ENCODE assay signal across 11 mouse cellular contexts in genomic region chr7:98085314-98085713, GRCm38 (mm10). TPM values are rescaled to one million over a fixed set of nuclear protein-coding genes. Genes with fewer than 3 reads are reported as not detected.
DNase-seq lines count a peak whose midpoint lies in the region; ATAC-seq and TF ChIP-seq lines count a peak whose summit lies in the region.
"Had no signal": no experiment of that assay in that cellular context is flagged by ENCODE, and none has a peak within 500 bp of the region (broad histone marks: within the 10 kb centered on the region; RNA-seq: fewer than 3 reads in every experiment).

No protein-coding gene starts in this region.

- DNase-seq in testis, postnatal 10 days (ENCODE audit: low spot score), result peak; percentile 67
- DNase-seq in testis, postnatal 14 days (ENCODE audit: low spot score), result no peak
- peak; percentile 26 to 32 for DNase-seq in lung, adult 18-20 months
- DNase-seq in cerebellum, postnatal 4 days (ENCODE audit: low spot score in 2 of 2), result no peak
- DNase-seq in frontal cortex, adult 2 months (ENCODE audit: extremely low spot score in 1 of 2, low spot score in 1 of 2), result no peak

- peaks cover 10% of the 10 kb centered on the region for H3K4me1 ChIP-seq in forebrain, embryonic 13.5 days
- 0 out of 2 replicates have a peak, but pooled peaks cover 2% of the 10 kb centered on the region for H3K4me1 ChIP-seq in forebrain, embryonic 16.5 days (replicated peaks; ENCODE audit: control insufficient read depth, insufficient read depth, low read length)
- H3K4me1 ChIP-seq in small intestine, adult 2 months (ENCODE audit: control insufficient read depth, insufficient read depth, insufficient read length, low read length), result no peaks in the 10 kb centered on the region

- 0 out of 2 replicates have a peak overlapping the region, but pooled peaks have one; percentile 8 for H3K9ac ChIP-seq in forebrain, embryonic 13.5 days
- H3K9ac ChIP-seq in forebrain, embryonic 16.5 days (replicated peaks; ENCODE audit: low read depth, low read length), result no peak overlapping the region
- H3K9ac ChIP-seq: limb, embryonic 13.5 days; neural tube, embryonic 13.5 days had no signal

- no peak overlapping the region for H3K4me2 ChIP-seq in forebrain, embryonic 13.5 days
- no peak overlapping the region for H3K4me2 ChIP-seq in forebrain, embryonic 16.5 days (ENCODE audit: low read length)
- H3K4me2 ChIP-seq: embryonic facial prominence, embryonic 12.5 days; limb, embryonic 13.5 days; neural tube, embryonic 13.5 days had no signal

- TF ChIP-seq POLR2A in small intestine, adult 2 months (IDR thresholded peaks at IDR 0.05; ENCODE audit: low read depth, low read length), result no peak

- H3K27me3 ChIP-seq in forebrain, embryonic 13.5 days, result no peaks in the 10 kb centered on the region
- no peaks in the 10 kb centered on the region for H3K27me3 ChIP-seq in forebrain, embryonic 16.5 days (replicated peaks; ENCODE audit: control insufficient read depth, insufficient read depth, low read length)
- H3K27me3 ChIP-seq in small intestine, adult 2 months (ENCODE audit: control insufficient read depth, insufficient read depth, low read length), result no peaks in the 10 kb centered on the region
- H3K27me3 ChIP-seq: embryonic facial prominence, embryonic 12.5 days; limb, embryonic 13.5 days; neural tube, embryonic 13.5 days had no signal

- ATAC-seq in forebrain, embryonic 13.5 days, result no peak
- no peak for ATAC-seq in forebrain, embryonic 16.5 days

- H3K4me3 ChIP-seq in forebrain, embryonic 13.5 days, result no peak overlapping the region
- H3K4me3 ChIP-seq in forebrain, embryonic 16.5 days (replicated peaks; ENCODE audit: low read length), result no peak overlapping the region
- H3K4me3 ChIP-seq in small intestine, adult 2 months (ENCODE audit: low read depth, low read length), result peak overlapping the region; percentile 31
- H3K4me3 ChIP-seq: embryonic facial prominence, embryonic 12.5 days; limb, embryonic 13.5 days; neural tube, embryonic 13.5 days had no signal

- 0 out of 2 replicates have a peak, but pooled peaks cover 5% of the 10 kb centered on the region for H3K36me3 ChIP-seq in forebrain, embryonic 13.5 days (ENCODE audit: poor library complexity, severe bottlenecking)
- H3K36me3 ChIP-seq in forebrain, embryonic 16.5 days (ENCODE audit: control insufficient read depth, insufficient read depth), result no peaks in the 10 kb centered on the region
- peaks cover 21% of the 10 kb centered on the region for H3K36me3 ChIP-seq in small intestine, adult 2 months (ENCODE audit: control insufficient read depth, insufficient read depth, low read length)
- H3K36me3 ChIP-seq: embryonic facial prominence, embryonic 12.5 days had no signal

- 82% methylated on average over 7 of the region's 7 CpGs for WGBS in forebrain, embryonic 13.5 days
- 72% methylated on average over 7 of the region's 7 CpGs for WGBS in forebrain, embryonic 16.5 days
- 77% methylated on average over 7 of the region's 7 CpGs for WGBS in small intestine, adult 2 months

- no peak for TF ChIP-seq CTCF in small intestine, adult 2 months (IDR thresholded peaks at IDR 0.05; ENCODE audit: extremely low read depth, insufficient read length, insufficient replicate concordance, low read depth, low read length)

- no peaks in the 10 kb centered on the region for H3K9me3 ChIP-seq in forebrain, embryonic 13.5 days (replicated peaks)
- H3K9me3 ChIP-seq in forebrain, embryonic 16.5 days (ENCODE audit: control insufficient read depth, low read length), result no peaks in the 10 kb centered on the region
- H3K9me3 ChIP-seq: embryonic facial prominence, embryonic 12.5 days; limb, embryonic 13.5 days; neural tube, embryonic 13.5 days had no signal

- H3K27ac ChIP-seq in forebrain, embryonic 13.5 days, result no peak overlapping the region
- no peak overlapping the region for H3K27ac ChIP-seq in forebrain, embryonic 16.5 days (ENCODE audit: low read length)
- no peak overlapping the region for H3K27ac ChIP-seq in small intestine, adult 2 months (ENCODE audit: insufficient read depth, low read depth, low read length)
- H3K27ac ChIP-seq: embryonic facial prominence, embryonic 12.5 days; limb, embryonic 13.5 days; neural tube, embryonic 13.5 days had no signal

RNA-seq across cellular contexts. Expression of gene Myo7a, which starts 34.0 kb away (rescaled TPM):
- 11.8 and 14.2 TPM in 2 replicates for polyA plus RNA-seq in forebrain, embryonic 13.5 days (2015; fragmentation: Nextera tagmentation; extraction: Ambion mirVana)
- polyA plus RNA-seq in forebrain, embryonic 16.5 days (2015; fragmentation: Nextera tagmentation; extraction: Ambion mirVana), result 17.9 and 18.1 TPM in 2 replicates
- polyA plus RNA-seq in small intestine, adult 2 months (2012; rRNA removed), result 26.9 and 51.7 TPM in 2 replicates
- 20.3 and 21.0 TPM in 2 replicates for polyA plus RNA-seq in frontal cortex, adult 2 months (2012; rRNA removed)

RNA-seq across cellular contexts. Expression of gene Omp, which starts 60.0 kb away (rescaled TPM):
- polyA plus RNA-seq in forebrain, embryonic 13.5 days (2015; fragmentation: Nextera tagmentation; extraction: Ambion mirVana), result 0.42 and 0.52 TPM in 2 replicates
- 0.66 and 0.84 TPM in 2 replicates for polyA plus RNA-seq in forebrain, embryonic 16.5 days (2015; fragmentation: Nextera tagmentation; extraction: Ambion mirVana)
- 0.65 and 1.4 TPM in 2 replicates for polyA plus RNA-seq in small intestine, adult 2 months (2012; rRNA removed)
- polyA plus RNA-seq in frontal cortex, adult 2 months (2012; rRNA removed), result 22.2 and 28.1 TPM in 2 replicates

Comparison
In these comparisons a context has a peak if more than half of its experiments do, and no peak if none do; other contexts are left out.
1. DNase-seq: peak in testis, postnatal 10 days (single experiment) and lung, adult 18-20 months (2 of 2); none in testis, postnatal 14 days (single experiment), cerebellum, postnatal 4 days (0 of 2) and frontal cortex, adult 2 months (0 of 2).